Mouse (Mus musculus) ES-E14 (cell line): ENCODE measurements at regions not wholly inside any gene's neighbourhood (a gene's known extent, or its start where the extent isn't known, plus 50 kb on each side); places are given as distances from the start of the nearest gene placed in this dataset.

Source experiments
- DNase-seq: peaks from one replicate; pipeline ENCODE4 v3.0.0-alpha.2; 2013; ENCODE audit warnings: low read depth, low spot score
- H3K27ac ChIP-seq: 2 replicates; pipeline ENCODE4 v1.5.1; 2012; ENCODE audit warnings: low read depth, mild to moderate bottlenecking, low read length, moderate library complexity, mixed read lengths; ENCODE audit not compliant: poor library complexity, insufficient read depth, severe bottlenecking
- H3K36me3 ChIP-seq: 2 replicates; pipeline ENCODE4 v1.6.1; 2012; ENCODE audit warnings: mild to moderate bottlenecking, low read length, moderate library complexity, mixed read lengths; ENCODE audit not compliant: control insufficient read depth, poor library complexity, insufficient read depth, severe bottlenecking
- H3K4me1 ChIP-seq, 2 experiments: fragments of 150-350 bp in 1 of 2; sonication (generic) in 1 of 2; 2 replicates each; pipeline ENCODE4 v1.6.1; 2012; ENCODE audit warnings: low read length in 2 of 2, mild to moderate bottlenecking in 1 of 2, mixed read lengths in 1 of 2; ENCODE audit not compliant: control insufficient read depth in 2 of 2, insufficient read depth in 2 of 2, poor library complexity in 1 of 2
- H3K4me3 ChIP-seq, 2 experiments: fragments of 150-350 bp in 1 of 2; sonication (generic) in 1 of 2; 2 replicates each; pipeline ENCODE4 v1.5.1; 2012; ENCODE audit warnings: low read length in 2 of 2, low read depth in 1 of 2, mild to moderate bottlenecking in 1 of 2, mixed read lengths in 1 of 2; ENCODE audit not compliant: insufficient read depth in 1 of 2, poor library complexity in 1 of 2, severe bottlenecking in 1 of 2
- H3K9ac ChIP-seq: 2 replicates; pipeline ENCODE4 v1.6.1; 2012; ENCODE audit warnings: low read depth, mild to moderate bottlenecking, low read length, mixed read lengths; ENCODE audit not compliant: poor library complexity, insufficient read depth, severe bottlenecking
- H3K9me3 ChIP-seq: fragments of 150-350 bp; sonication (generic); 2 replicates; pipeline ENCODE4 v1.6.1; 2012; ENCODE audit warnings: low read depth, mild to moderate bottlenecking, low read length; ENCODE audit not compliant: control insufficient read depth, insufficient read depth
- CHD2 ChIP-seq: IDR thresholded peaks from 2 replicates; pipeline ENCODE4 v1.6.1; 2014; ENCODE audit warnings: mild to moderate bottlenecking, low read depth, low read length, inconsistent platforms
- HCFC1 ChIP-seq: IDR thresholded peaks from 2 replicates; pipeline ENCODE4 v1.6.1; 2012; ENCODE audit warnings: low read length, inconsistent platforms, borderline replicate concordance; ENCODE audit not compliant: insufficient read depth
- MAFK ChIP-seq: IDR thresholded peaks from 2 replicates; pipeline ENCODE4 v1.6.1; 2014; ENCODE audit warnings: mild to moderate bottlenecking, low read depth, low read length, inconsistent platforms; ENCODE audit not compliant: insufficient read depth
- ZC3H11A ChIP-seq: IDR thresholded peaks from 2 replicates; pipeline ENCODE4 v1.6.1; 2012; ENCODE audit warnings: low read depth, mild to moderate bottlenecking, inconsistent platforms, low read length, borderline replicate concordance
- ZNF384 ChIP-seq: IDR thresholded peaks from 2 replicates; pipeline ENCODE4 v1.6.1; 2012; ENCODE audit warnings: low read depth, low read length, inconsistent platforms
- in situ Hi-C, 2 experiments: fragments of 600-800 bp; cut with MboI; formaldehyde crosslinking; loops; one replicate each; pipeline ENCODE4 v1.15.1; 2025; ENCODE audit warnings: low sequenced_read_pairs in 2 of 2, inconsistent platforms in 1 of 2; ENCODE audit not compliant: unreplicated experiment in 2 of 2

DNA sequence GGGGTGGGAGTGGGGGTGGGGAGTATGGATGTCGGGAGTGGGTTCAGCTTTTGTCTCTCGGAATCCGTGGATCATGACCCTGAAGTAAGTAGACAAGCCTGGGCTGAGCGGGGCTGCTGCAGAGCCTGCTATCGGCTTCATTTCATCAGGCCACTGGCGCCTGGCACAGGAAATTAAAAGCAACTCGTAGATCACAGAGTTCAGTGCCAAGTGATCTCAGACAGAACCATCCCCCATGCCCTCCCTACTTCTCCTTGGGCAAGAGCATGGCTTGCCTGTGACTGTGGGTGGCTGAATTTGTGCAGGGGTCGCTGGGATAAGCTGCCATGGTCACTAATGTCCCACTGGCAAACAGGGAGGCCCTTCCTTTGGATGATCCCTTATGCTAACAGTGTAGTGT lies 161.3 kb upstream of the Il12b start:
- TF ChIP-seq CHD2 (no peak), MAFK (no peak), HCFC1 (no peak)
- H3K36me3 ChIP-seq = no peaks in the 10 kb centered on the region
- H3K27ac ChIP-seq = no peak overlapping the region
- H3K9me3 ChIP-seq = no peaks in the 10 kb centered on the region
- no peak for DNase-seq
- H3K9ac ChIP-seq = no peak overlapping the region
- in situ Hi-C loops = no loop called here
- peaks cover 0 to 4% of the 10 kb centered on the region in 2 experiments; a peak in 1 of 4 replicates for H3K4me1 ChIP-seq
- H3K4me3 ChIP-seq = no peak overlapping the region

GRCm38 (mm10) chr11:44243184-44243583 lies 156.7 kb upstream of the Il12b start:
- Histone ChIP-seq H3K4me1 (0 out of 4 replicates have a peak, but pooled peaks cover 0 to 2% of the 10 kb centered on the region in 2 experiments), H3K9me3 (no peaks in the 10 kb centered on the region), H3K9ac (no peak overlapping the region), H3K4me3 (no peak overlapping the region), H3K27ac (no peak overlapping the region), H3K36me3 (no peaks in the 10 kb centered on the region)
- in situ Hi-C loops = no loop called here
- TF ChIP-seq ZNF384 (no peak), CHD2 (no peak), HCFC1 (no peak), ZC3H11A (no peak), MAFK (no peak)
- no peak for DNase-seq

- DNase-seq = no peak
- no peak overlapping the region for H3K27ac ChIP-seq
- in situ Hi-C loops = no loop called here
- no peaks in the 10 kb centered on the region for H3K4me1 ChIP-seq
- H3K9ac ChIP-seq = no peak overlapping the region
- H3K36me3 ChIP-seq = no peaks in the 10 kb centered on the region
- no peak for TF ChIP-seq MAFK
- no peak for TF ChIP-seq HCFC1
- no peak for TF ChIP-seq ZNF384
- TF ChIP-seq ZC3H11A = no peak
- TF ChIP-seq CHD2 = no peak
- H3K9me3 ChIP-seq = no peaks in the 10 kb centered on the region
- no peak overlapping the region for H3K4me3 ChIP-seq
These were observed 148.0 kb upstream of the Il12b start for GRCm38 (mm10) chr11:44251821-44252220.

DNA sequence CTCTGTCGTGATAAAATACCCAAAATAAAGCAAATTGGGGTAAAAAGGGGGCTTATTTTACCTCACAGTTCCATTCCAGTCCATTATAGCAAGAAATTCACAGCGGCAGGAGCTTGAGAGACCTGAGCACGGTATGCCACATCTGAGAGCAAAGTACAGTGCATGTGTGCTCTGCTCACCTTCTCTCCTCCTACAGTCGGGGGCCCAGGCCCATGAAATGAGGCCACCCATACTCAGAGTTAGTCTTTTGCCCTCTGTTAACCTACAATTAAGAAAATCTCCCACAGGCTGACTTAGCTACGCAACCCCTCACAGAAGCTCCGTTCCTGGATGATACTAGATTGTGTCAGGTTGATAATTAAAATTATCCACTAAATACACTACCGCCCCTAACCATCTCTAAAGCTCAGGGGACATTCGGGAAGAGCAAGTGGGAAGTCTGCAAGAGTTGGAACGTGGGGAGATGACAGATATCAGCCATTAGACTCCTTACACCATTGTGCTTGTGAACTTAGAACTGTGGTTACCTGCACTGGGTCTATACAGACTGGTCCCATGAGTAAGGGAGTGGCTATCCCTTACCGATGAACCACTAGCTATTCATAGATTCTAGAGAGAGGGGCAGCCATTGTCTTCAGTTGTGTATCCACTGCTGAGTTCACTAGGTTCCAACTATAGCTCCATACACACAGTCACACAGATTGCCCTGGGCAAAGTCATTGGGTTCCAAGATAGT lies 139.3 kb upstream of the Il12b start:
- Histone ChIP-seq H3K4me1 (no peaks in the 10 kb centered on the region), H3K9me3 (no peaks in the 10 kb centered on the region), H3K36me3 (no peaks in the 10 kb centered on the region), H3K4me3 (no peak overlapping the region), H3K27ac (no peak overlapping the region), H3K9ac (no peak overlapping the region)
- in situ Hi-C loops = no loop called here
- no peak for DNase-seq
- TF ChIP-seq HCFC1 (no peak), CHD2 (no peak), ZC3H11A (no peak), ZNF384 (no peak), MAFK (no peak)

- H3K36me3 ChIP-seq = no peaks in the 10 kb centered on the region
- H3K4me3 ChIP-seq = no peak overlapping the region
- DNase-seq = no peak
- no peak for TF ChIP-seq CHD2
- TF ChIP-seq ZNF384 = no peak
- no peak for TF ChIP-seq MAFK
- no peak for TF ChIP-seq ZC3H11A
- no peak for TF ChIP-seq HCFC1
- in situ Hi-C loops = no loop called here
- H3K27ac ChIP-seq = no peak overlapping the region
- no peaks in the 10 kb centered on the region for H3K9me3 ChIP-seq
- H3K9ac ChIP-seq = no peak overlapping the region
- no peaks in the 10 kb centered on the region for H3K4me1 ChIP-seq
These were observed 138.2 kb upstream of the Il12b start for GRCm38 (mm10) chr11:44261657-44262056.
